Comparison of ENCODE assay signal across 8 mouse cellular contexts in genomic region chr2:25196172-25196954, GRCm38 (mm10). TPM values are rescaled to one million over a fixed set of nuclear protein-coding genes. Genes with fewer than 3 reads are reported as not detected.
DNase-seq lines count a peak whose midpoint lies in the region; ATAC-seq lines count a peak whose summit lies in the region.

Tor4a (minus strand) TSS chr2:25196886.

- ATAC-seq in embryonic facial prominence, embryonic 12.5 days (ENCODE audit: insufficient number of reproducible peaks, insufficient read depth, low FRiP score, low TSS enrichment), result no peak
- ATAC-seq in megakaryocyte progenitor cell, adult 5-6 weeks (replicated peaks; ENCODE audit: poor library complexity), result peak; percentile 61
- ATAC-seq in stomach, embryonic 15.5 days (ENCODE audit: insufficient read depth, low FRiP score, low read depth), result peak; percentile 85

- intact Hi-C loops in heart, postnatal 10 days (cut with DNase I), result no loop called here

- H3K27ac ChIP-seq in embryonic facial prominence, embryonic 12.5 days, result no peak within 1 kb of the TSS
- peak within 1 kb of the TSS; percentile 90 for H3K27ac ChIP-seq in stomach, embryonic 15.5 days

- peaks cover 16% of the 10 kb centered on the region for H3K4me1 ChIP-seq in embryonic facial prominence, embryonic 12.5 days
- H3K4me1 ChIP-seq in stomach, embryonic 15.5 days, result peaks cover 29% of the 10 kb centered on the region

- peak within 1 kb of the TSS; percentile 43 for H3K4me2 ChIP-seq in embryonic facial prominence, embryonic 12.5 days (replicated peaks)
- H3K4me2 ChIP-seq in stomach, embryonic 15.5 days, result peak within 1 kb of the TSS; percentile 66

- H3K4me3 ChIP-seq in embryonic facial prominence, embryonic 12.5 days, result peak within 1 kb of the TSS; percentile 25
- H3K4me3 ChIP-seq in stomach, embryonic 15.5 days (replicated peaks), result peak within 1 kb of the TSS; percentile 43

- 9% methylated on average over 8 of the region's 8 CpGs for WGBS in embryonic facial prominence, embryonic 12.5 days
- 8% methylated on average over 8 of the region's 8 CpGs for WGBS in stomach, embryonic 15.5 days

- peaks cover 24% of the 10 kb centered on the region for H3K36me3 ChIP-seq in embryonic facial prominence, embryonic 12.5 days
- peaks cover 18% of the 10 kb centered on the region for H3K36me3 ChIP-seq in stomach, embryonic 15.5 days

- no peaks in the 10 kb centered on the region for H3K9me3 ChIP-seq in embryonic facial prominence, embryonic 12.5 days
- H3K9me3 ChIP-seq in stomach, embryonic 15.5 days, result no peaks in the 10 kb centered on the region

- H3K9ac ChIP-seq in embryonic facial prominence, embryonic 12.5 days, result no peak within 1 kb of the TSS
- H3K9ac ChIP-seq in stomach, embryonic 15.5 days, result peak within 1 kb of the TSS; percentile 24

- peak; percentile 70 to 79 for DNase-seq in urinary bladder, adult 18-20 months (ENCODE audit: low spot score in 2 of 2)
- no peak for DNase-seq in urinary bladder, postnatal 10 days (ENCODE audit: low spot score)
- peak; percentile 85 for DNase-seq in heart, postnatal 10 days
- peak; percentile 89 to 94 for DNase-seq in kidney, postnatal 36 days
- no peak for DNase-seq in left cerebral cortex, adult 8-10 months (ENCODE audit: low spot score in 2 of 2)

- H3K27me3 ChIP-seq in embryonic facial prominence, embryonic 12.5 days, result peaks cover 39% of the 10 kb centered on the region
- H3K27me3 ChIP-seq in stomach, embryonic 15.5 days (replicated peaks), result 0 out of 2 replicates have a peak, but pooled peaks cover 4% of the 10 kb centered on the region

RNA-seq across cellular contexts. Expression of gene Tor4a, which starts in this region (rescaled TPM):
- polyA plus RNA-seq in embryonic facial prominence, embryonic 12.5 days (2016; fragmentation: Nextera tagmentation; extraction: Ambion mirVana), result 3.1 and 3.9 TPM in 2 replicates
- 1 to 10 TPM; 5.6 to 6.5 TPM for total RNA-seq in heart, postnatal 10 days (2021)
- 11.4 and 12.5 TPM in 2 replicates for total RNA-seq in megakaryocyte progenitor cell, adult 5-6 weeks (2015)
- total RNA-seq in megakaryocyte progenitor cell, adult 5-6 weeks (2017), result 16.1 and 17.6 TPM in 2 replicates
- polyA plus RNA-seq in stomach, embryonic 15.5 days (2015; fragmentation: Nextera tagmentation; extraction: Ambion mirVana), result 15.5 and 17.2 TPM in 2 replicates
- total RNA-seq in left cerebral cortex, adult 8-10 months (2022), result 1 to 10 TPM; 2.2 to 3.4 (median 2.5) TPM

Comparison
In these comparisons a context has a peak if more than half of its experiments do, and no peak if none do; other contexts are left out.
1. DNase-seq: peak in urinary bladder, adult 18-20 months (2 of 2), heart, postnatal 10 days (2 of 2) and kidney, postnatal 36 days (2 of 2); none in urinary bladder, postnatal 10 days (single experiment) and left cerebral cortex, adult 8-10 months (0 of 2).